Mouse (Mus musculus) midbrain, embryonic 12.5 days (tissue): ENCODE results near the gene Armc6. TPM values are rescaled to one million over a fixed set of nuclear protein-coding genes. Genes with fewer than 3 reads are reported as not detected.

ENCODE experiments used
- ATAC-seq: fragments of 200-750 bp; cut with Nextera tagmentation; 2 replicates; pipeline ENCODE4 v1.8.0; 2017; ENCODE audit warnings: low read depth, moderate TSS enrichment, moderate library complexity; ENCODE audit not compliant: low FRiP score
- H3K27ac ChIP-seq: fragments of 300-500 bp; sonication (generic); replicated peaks from 2 replicates; pipeline ENCODE4 v1.5.1; 2016; ENCODE audit warnings: mild to moderate bottlenecking
- H3K27me3 ChIP-seq: fragments of 300-500 bp; sonication (generic); 2 replicates; pipeline ENCODE4 v1.6.1; 2016; ENCODE audit warnings: mild to moderate bottlenecking
- H3K36me3 ChIP-seq: fragments of 300-500 bp; sonication (generic); 2 replicates; pipeline ENCODE4 v1.6.1; 2016
- H3K4me1 ChIP-seq: fragments of 300-500 bp; sonication (generic); 2 replicates; pipeline ENCODE4 v1.6.1; 2016
- H3K4me2 ChIP-seq: fragments of 300-500 bp; sonication (generic); replicated peaks from 2 replicates; pipeline ENCODE4 v1.6.1; 2016; ENCODE audit warnings: mild to moderate bottlenecking, moderate library complexity
- H3K4me3 ChIP-seq: fragments of 300-500 bp; sonication (generic); 2 replicates; pipeline ENCODE4 v1.5.1; 2016; ENCODE audit warnings: mild to moderate bottlenecking
- H3K9ac ChIP-seq: fragments of 300-500 bp; sonication (generic); replicated peaks from 2 replicates; pipeline ENCODE4 v1.6.1; 2016; ENCODE audit warnings: mild to moderate bottlenecking, moderate library complexity
- H3K9me3 ChIP-seq: fragments of 300-500 bp; sonication (generic); 2 replicates; pipeline ENCODE4 v1.6.1; 2016; ENCODE audit warnings: mild to moderate bottlenecking
- WGBS: fragments of 180-500 bp; shearing (Covaris S2); methylation state at CpG from one replicate; pipeline ENCODE4 v1.1.7; 2016; 5-methylcytosine and 5-hydroxymethylcytosine counted together
- polyA plus RNA-seq: library from polyadenylated mRNA; unstranded; fragments of >200 nt; fragmentation: Nextera tagmentation; extraction: Ambion mirVana; gene quantifications from 2 replicates; pipeline ENCODE4 v1.2.1, GENCODE M21; 2016

Armc6 gene
- polyA plus RNA-seq, 1 experiment from 2014 or later, result 45.5 TPM

DNA sequence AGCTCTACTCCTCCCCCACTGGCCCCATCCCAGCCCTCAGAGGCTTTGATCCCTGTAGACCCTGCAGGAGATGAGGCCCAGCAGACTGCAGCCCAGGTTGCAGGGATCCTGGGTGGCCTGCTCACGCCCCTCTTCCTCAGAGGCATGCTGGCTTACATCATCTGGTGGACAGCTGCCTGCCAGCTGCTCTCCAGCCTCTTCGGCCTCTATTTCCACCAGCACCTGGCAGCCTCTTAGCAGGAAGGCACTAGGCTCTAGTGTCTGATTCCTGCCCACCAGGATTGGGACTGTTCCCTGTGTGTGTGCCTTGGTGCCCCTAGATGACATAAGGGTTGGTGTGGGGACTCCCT, 52.4 kb downstream of the Armc6 start:
- H3K36me3 ChIP-seq, result peaks cover 35% of the 10 kb centered on the region
- no peak overlapping the region for H3K9ac ChIP-seq
- H3K9me3 ChIP-seq, result no peaks in the 10 kb centered on the region
- no peak overlapping the region for H3K27ac ChIP-seq
- H3K4me3 ChIP-seq, result no peak overlapping the region
- H3K4me2 ChIP-seq, result no peak overlapping the region
- no peaks in the 10 kb centered on the region for H3K27me3 ChIP-seq
- no peaks in the 10 kb centered on the region for H3K4me1 ChIP-seq
- ATAC-seq, result no peak
- WGBS, result 54% methylated on average over 2 of the region's 2 CpGs

- ATAC-seq, result no peak
- no peak overlapping the region for H3K4me3 ChIP-seq
- peaks cover 38% of the 10 kb centered on the region for H3K36me3 ChIP-seq
- 84% methylated on average over 15 of the region's 16 CpGs for WGBS
- H3K4me2 ChIP-seq, result no peak overlapping the region
- no peaks in the 10 kb centered on the region for H3K9me3 ChIP-seq
- H3K4me1 ChIP-seq, result no peaks in the 10 kb centered on the region
- no peaks in the 10 kb centered on the region for H3K27me3 ChIP-seq
- no peak overlapping the region for H3K27ac ChIP-seq
- H3K9ac ChIP-seq, result no peak overlapping the region
Observed at GRCm38 (mm10) chr8:70181212-70181902, 52.9 kb downstream of the Armc6 start.

DNA sequence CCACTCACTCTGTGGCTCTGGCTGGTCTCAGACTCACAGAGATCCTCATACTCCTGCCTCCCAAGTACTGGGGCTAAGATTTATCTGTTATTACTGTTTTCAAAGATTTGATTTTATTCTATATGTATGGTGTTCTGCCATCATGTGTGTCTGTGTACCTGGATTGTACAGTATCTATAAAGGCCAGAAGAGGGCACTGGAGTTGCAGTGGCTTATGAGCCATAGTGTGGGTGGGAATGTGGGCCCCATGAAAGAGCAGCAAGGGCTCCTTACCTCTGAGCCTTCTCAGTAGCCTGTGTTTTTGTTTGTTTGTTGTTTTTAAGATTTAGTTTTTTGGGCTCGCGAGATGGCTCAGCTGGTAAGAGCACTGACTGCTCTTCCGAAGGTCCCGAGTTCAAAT, 55.2 kb downstream of the Armc6 start:
- ATAC-seq, result no peak
- 96% methylated on average over 4 of the region's 4 CpGs for WGBS
- Histone ChIP-seq H3K4me2 (no peak overlapping the region), H3K9ac (no peak overlapping the region), H3K4me1 (peaks cover 3% of the 10 kb centered on the region; the same call in 1 of the 2 replicates), H3K27me3 (no peaks in the 10 kb centered on the region), H3K27ac (no peak overlapping the region), H3K36me3 (peaks cover 38% of the 10 kb centered on the region), H3K4me3 (no peak overlapping the region), H3K9me3 (no peaks in the 10 kb centered on the region)

DNA sequence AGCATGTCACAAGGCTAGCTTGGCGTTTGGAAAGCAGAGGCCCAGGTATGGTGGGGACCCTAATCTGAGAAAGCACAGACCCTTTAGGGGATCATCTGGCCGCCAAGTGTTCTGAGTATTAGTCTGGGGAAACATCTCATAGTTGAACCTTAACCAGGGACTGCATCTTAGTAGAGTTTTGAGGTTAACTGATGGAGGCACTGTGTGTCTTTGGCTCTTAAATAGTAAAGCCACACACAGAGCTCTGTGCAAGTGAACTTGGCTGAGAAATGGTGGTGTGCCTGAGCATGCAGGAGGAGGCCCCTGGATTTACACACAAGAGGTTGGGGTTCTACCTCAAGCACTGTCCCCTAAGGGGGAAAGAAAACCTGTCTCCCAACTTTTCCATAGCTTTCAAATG, 56.0 kb downstream of the Armc6 start:
- 92% methylated on average over 2 of the region's 2 CpGs for WGBS
- no peaks in the 10 kb centered on the region for H3K27me3 ChIP-seq
- no peak for ATAC-seq

GRCm38 (mm10) chr8:70174079-70174478, 60.2 kb downstream of the Armc6 start:
- H3K9ac ChIP-seq, result 0 out of 2 replicates have a peak overlapping the region, but pooled peaks have one; percentile 17

More for the DNA sequence above, 56.0 kb downstream of the Armc6 start:
- H3K4me1 ChIP-seq, result peaks cover 8% of the 10 kb centered on the region; the same call in 1 of the 2 replicates
- no peaks in the 10 kb centered on the region for H3K9me3 ChIP-seq
- H3K4me2 ChIP-seq, result no peak overlapping the region
- peaks cover 38% of the 10 kb centered on the region for H3K36me3 ChIP-seq
- no peak overlapping the region for H3K9ac ChIP-seq
- H3K4me3 ChIP-seq, result no peak overlapping the region
- H3K27ac ChIP-seq, result no peak overlapping the region

GRCm38 (mm10) chr8:70173320-70173719, 60.9 kb downstream of the Armc6 start:
- H3K9ac ChIP-seq, result 0 out of 2 replicates have a peak overlapping the region, but pooled peaks have one; percentile 6
- 0 out of 2 replicates have a peak, but pooled peaks cover 2% of the 10 kb centered on the region for H3K27me3 ChIP-seq
- no peaks in the 10 kb centered on the region for H3K9me3 ChIP-seq
- peaks cover 13% of the 10 kb centered on the region for H3K36me3 ChIP-seq
- no peak overlapping the region for H3K4me3 ChIP-seq
- H3K27ac ChIP-seq, result no peak overlapping the region
- peak overlapping the region; percentile 56; the same call in 1 of the 2 replicates for H3K4me2 ChIP-seq
- ATAC-seq, result no peak
- H3K4me1 ChIP-seq, result peaks cover 16% of the 10 kb centered on the region
- WGBS, result 87% methylated on average over 5 of the region's 5 CpGs

More at GRCm38 (mm10) chr8:70174079-70174478, 60.2 kb downstream of the Armc6 start:
- Histone ChIP-seq H3K27ac (no peak overlapping the region), H3K9me3 (no peaks in the 10 kb centered on the region), H3K4me2 (no peak overlapping the region), H3K4me1 (peaks cover 16% of the 10 kb centered on the region), H3K36me3 (peaks cover 21% of the 10 kb centered on the region), H3K27me3 (no peaks in the 10 kb centered on the region), H3K4me3 (no peak overlapping the region)
- no peak for ATAC-seq
- 92% methylated on average over 7 of the region's 7 CpGs for WGBS

DNA sequence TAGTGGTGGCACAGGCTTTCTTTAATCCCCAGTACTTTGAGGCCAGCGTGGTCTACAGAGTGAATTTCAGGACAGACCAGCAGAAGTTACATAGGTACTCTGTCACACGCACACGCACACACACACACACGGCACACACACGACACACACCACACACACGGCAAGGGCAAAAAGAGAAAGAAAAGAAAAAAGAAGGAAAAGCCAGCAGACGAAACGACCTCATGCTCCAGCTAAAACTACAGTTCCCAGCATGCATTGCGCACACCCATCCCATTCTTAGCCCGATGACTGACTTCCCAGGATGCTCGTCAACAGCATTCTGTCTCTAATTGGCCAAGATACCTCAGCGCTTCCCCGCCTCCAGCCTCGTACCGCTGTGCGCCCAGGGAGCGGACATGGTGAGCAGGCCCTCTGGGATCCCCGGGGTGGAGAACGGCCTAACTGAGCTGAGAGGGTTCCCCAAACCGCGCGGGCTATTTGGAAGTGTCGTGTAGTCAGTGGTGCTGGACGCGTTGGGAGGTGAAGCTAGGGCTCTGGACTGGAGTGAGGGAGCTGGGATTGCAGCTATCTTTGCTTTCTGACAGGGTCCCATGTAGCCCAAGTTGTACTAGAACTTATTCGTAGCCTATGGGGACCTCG, 62.1 kb downstream of the Armc6 start, which contains the start of gene Tmem161a:
Gene Tmem161a, plus strand, starts transcription at position 314 of the 639 bp plus-strand sequence.
- 2% methylated on average over 27 of the region's 27 CpGs for WGBS
- ATAC-seq, result peak; percentile 99
- no peak within 1 kb of the TSS; the same call in 1 of the 2 replicates for H3K27ac ChIP-seq

DNA sequence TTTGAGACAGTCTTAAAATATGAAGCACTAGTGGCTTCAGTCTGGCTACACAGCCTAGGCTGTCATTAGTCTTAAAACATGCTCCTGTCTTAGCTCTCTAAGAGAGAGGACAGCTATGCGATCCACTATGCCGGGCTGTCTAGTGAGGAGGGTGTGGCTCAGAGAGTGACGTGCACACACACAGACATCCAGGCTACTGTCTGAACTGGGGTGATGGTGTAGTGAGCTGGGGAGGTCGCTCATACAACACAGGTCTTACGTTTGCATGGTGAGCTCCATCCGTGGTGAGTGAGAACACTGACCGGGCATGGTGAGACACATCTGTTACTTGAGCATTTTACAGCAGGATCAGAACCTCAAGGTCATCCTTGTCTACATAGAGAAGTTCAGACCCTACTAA, 63.0 kb downstream of the Armc6 start:
- Histone ChIP-seq H3K27ac (no peak overlapping the region), H3K9ac (no peak overlapping the region), H3K4me3 (no peak overlapping the region), H3K27me3 (peaks cover 17% of the 10 kb centered on the region), H3K4me1 (peaks cover 24% of the 10 kb centered on the region), H3K9me3 (no peaks in the 10 kb centered on the region), H3K36me3 (no peaks in the 10 kb centered on the region), H3K4me2 (no peak overlapping the region)
- ATAC-seq, result no peak
- 88% methylated on average over 7 of the region's 7 CpGs for WGBS

More for the DNA sequence above, 62.1 kb downstream of the Armc6 start, which contains the start of gene Tmem161a:
- peak within 1 kb of the TSS; percentile 78 for H3K9ac ChIP-seq
- peak within 1 kb of the TSS; percentile 56 for H3K4me2 ChIP-seq
- H3K27me3 ChIP-seq, result peaks cover 9% of the 10 kb centered on the region; the same call in 1 of the 2 replicates
- H3K36me3 ChIP-seq, result peaks cover 6% of the 10 kb centered on the region
- H3K9me3 ChIP-seq, result no peaks in the 10 kb centered on the region
- peak within 1 kb of the TSS; percentile 70 for H3K4me3 ChIP-seq
- peaks cover 16% of the 10 kb centered on the region for H3K4me1 ChIP-seq

DNA sequence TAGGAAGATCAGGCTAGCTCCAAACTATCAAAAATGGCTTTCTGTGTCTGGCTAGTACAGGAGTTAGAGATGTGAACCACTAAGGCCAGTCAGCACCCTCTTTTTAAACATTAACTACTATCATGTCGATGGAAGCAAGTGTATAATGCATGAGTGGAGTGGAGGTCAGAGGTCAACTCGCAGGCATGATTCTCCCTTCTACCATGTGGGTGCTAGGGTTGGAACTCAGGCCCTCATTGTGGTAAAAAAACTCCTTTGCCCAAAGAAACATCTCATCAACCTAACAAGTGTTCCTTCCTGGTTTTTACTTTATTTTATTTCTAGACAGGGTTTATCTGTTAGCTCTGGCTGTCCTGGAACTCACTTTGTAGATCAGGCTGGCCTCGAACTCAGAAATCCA, 63.5 kb downstream of the Armc6 start:
- Histone ChIP-seq H3K4me2 (no peak overlapping the region), H3K4me3 (no peak overlapping the region), H3K4me1 (peaks cover 24% of the 10 kb centered on the region), H3K9me3 (no peaks in the 10 kb centered on the region), H3K9ac (no peak overlapping the region), H3K36me3 (no peaks in the 10 kb centered on the region), H3K27ac (no peak overlapping the region), H3K27me3 (peaks cover 21% of the 10 kb centered on the region)
- ATAC-seq, result no peak
- 83% methylated on average over 3 of the region's 3 CpGs for WGBS

Other genes starting within 250 kb of the Armc6 start
- 44.3 TPM in 2 replicates for gene Gatad2a, start 238.1 kb downstream of the Armc6 start, polyA plus RNA-seq
- gene Mau2, start 191.7 kb downstream of the Armc6 start, polyA plus RNA-seq, result 76.4 and 77.8 TPM in 2 replicates
- 55.6 and 56.8 TPM in 2 replicates for gene Sugp1, start 191.7 kb downstream of the Armc6 start, polyA plus RNA-seq
- 1.3 and 2.0 TPM in 2 replicates for gene Tm6sf2, start 161.5 kb downstream of the Armc6 start, polyA plus RNA-seq
- 0.20 and 0.23 TPM in 2 replicates for gene Hapln4, start 151.0 kb downstream of the Armc6 start, polyA plus RNA-seq
- gene Ncan, start 113.6 kb downstream of the Armc6 start, polyA plus RNA-seq, result 91.9 and 109 TPM in 2 replicates
- gene Nr2c2ap, start 103.1 kb downstream of the Armc6 start, polyA plus RNA-seq, result 23.3 and 23.8 TPM in 2 replicates
- 16.3 and 17.8 TPM in 2 replicates for gene Rfxank, start 95.3 kb downstream of the Armc6 start, polyA plus RNA-seq
- gene Borcs8, start 95.0 kb downstream of the Armc6 start, polyA plus RNA-seq, result 37.1 and 41.9 TPM in 2 replicates
- gene Mef2b, start 94.8 kb downstream of the Armc6 start, polyA plus RNA-seq, result 0.19 and 0.46 TPM in 2 replicates
- 47.6 and 49.0 TPM in 2 replicates for gene Tmem161a, start 62.1 kb downstream of the Armc6 start, polyA plus RNA-seq
- 3.9 and 4.3 TPM in 2 replicates for gene Slc25a42, start 22.2 kb downstream of the Armc6 start, polyA plus RNA-seq
- gene Sugp2, start 240 bp downstream of the Armc6 start, polyA plus RNA-seq, result 82.5 and 88.6 TPM in 2 replicates
- 99.6 and 100 TPM in 2 replicates for gene Homer3, start 48.4 kb upstream of the Armc6 start, polyA plus RNA-seq
- gene Ddx49, start 68.0 kb upstream of the Armc6 start, polyA plus RNA-seq, result 47.1 and 53.8 TPM in 2 replicates
- gene Cope, start 68.1 kb upstream of the Armc6 start, polyA plus RNA-seq, result 222 and 235 TPM in 2 replicates
- 15.3 and 17.1 TPM in 2 replicates for gene Cers1, start 81.3 kb upstream of the Armc6 start, polyA plus RNA-seq
- gene Gdf1, start 95.4 kb upstream of the Armc6 start, polyA plus RNA-seq, result 3.7 and 4.5 TPM in 2 replicates
- 32.8 and 38.0 TPM in 2 replicates for gene Upf1, start 118.8 kb upstream of the Armc6 start, polyA plus RNA-seq
- gene Comp, start 139.1 kb upstream of the Armc6 start, polyA plus RNA-seq, result 0.23 TPM in 1 of 2 replicates, not detected in the other
- gene Crtc1, start 205.1 kb upstream of the Armc6 start, polyA plus RNA-seq, result 22.8 and 23.6 TPM in 2 replicates
- gene Klhl26, start 242.5 kb upstream of the Armc6 start, polyA plus RNA-seq, result 17.8 and 18.5 TPM in 2 replicates